Mouse (Mus musculus) hindbrain, embryonic 11.5 days (tissue): Measurements from ENCODE around the gene Lmntd1. TPM values are rescaled to one million over a fixed set of nuclear protein-coding genes. Genes with fewer than 3 reads are reported as not detected.

Experiments used
- ATAC-seq: fragments of 200-750 bp; cut with Nextera tagmentation; 2 replicates; pipeline ENCODE4 v1.8.0; 2017; ENCODE audit warnings: mild to moderate bottlenecking, moderate TSS enrichment, moderate library complexity; ENCODE audit not compliant: low FRiP score
- DNase-seq: peaks from one replicate; pipeline ENCODE4 v3.0.0-alpha.2; 2015; ENCODE audit warnings: low spot score
- H3K27ac ChIP-seq: fragments of 300-500 bp; sonication (generic); 2 replicates; pipeline ENCODE4 v1.5.1; 2014; ENCODE audit warnings: mild to moderate bottlenecking, low read depth, low read length
- H3K27me3 ChIP-seq: fragments of 300-500 bp; sonication (generic); 2 replicates; pipeline ENCODE4 v1.6.1; 2014; ENCODE audit warnings: mild to moderate bottlenecking, low read length, moderate library complexity, mixed read lengths; ENCODE audit not compliant: control insufficient read depth, insufficient read depth
- H3K36me3 ChIP-seq: fragments of 300-500 bp; sonication (generic); 2 replicates; pipeline ENCODE4 v1.6.1; 2014; ENCODE audit warnings: mild to moderate bottlenecking, low read length, moderate library complexity, mixed read lengths; ENCODE audit not compliant: control insufficient read depth, insufficient read depth
- H3K4me1 ChIP-seq: fragments of 300-500 bp; sonication (generic); replicated peaks from 2 replicates; pipeline ENCODE4 v1.6.1; 2014; ENCODE audit warnings: low read length, mixed read lengths; ENCODE audit not compliant: control insufficient read depth, insufficient read depth
- H3K4me2 ChIP-seq: fragments of 300-500 bp; sonication (generic); replicated peaks from 2 replicates; pipeline ENCODE4 v1.6.1; 2014; ENCODE audit warnings: mild to moderate bottlenecking, low read depth, low read length
- H3K4me3 ChIP-seq: fragments of 300-500 bp; sonication (generic); 2 replicates; pipeline ENCODE4 v1.5.1; 2014; ENCODE audit warnings: low read depth, low read length
- H3K9ac ChIP-seq: fragments of 300-500 bp; sonication (generic); 2 replicates; pipeline ENCODE4 v1.6.1; 2014; ENCODE audit warnings: low read depth, low read length
- H3K9me3 ChIP-seq: fragments of 300-500 bp; sonication (generic); 2 replicates; pipeline ENCODE4 v1.6.1; 2016; ENCODE audit warnings: low read length; ENCODE audit not compliant: control insufficient read depth
- WGBS: fragments of 180-500 bp; shearing (Covaris S2); extraction: QIAGEN DNeasy Blood & Tissue Kit; methylation state at CpG from one replicate; pipeline ENCODE4 v1.1.7; 2014; 5-methylcytosine and 5-hydroxymethylcytosine counted together
- polyA plus RNA-seq: library from polyadenylated mRNA; unstranded; fragments of >200 nt; fragmentation: Nextera tagmentation; extraction: Ambion mirVana; gene quantifications from 2 replicates; pipeline ENCODE4 v1.2.1, GENCODE M21; 2014

Lmntd1 gene
- polyA plus RNA-seq, 1 experiment from 2014 or later, result not detected

DNA sequence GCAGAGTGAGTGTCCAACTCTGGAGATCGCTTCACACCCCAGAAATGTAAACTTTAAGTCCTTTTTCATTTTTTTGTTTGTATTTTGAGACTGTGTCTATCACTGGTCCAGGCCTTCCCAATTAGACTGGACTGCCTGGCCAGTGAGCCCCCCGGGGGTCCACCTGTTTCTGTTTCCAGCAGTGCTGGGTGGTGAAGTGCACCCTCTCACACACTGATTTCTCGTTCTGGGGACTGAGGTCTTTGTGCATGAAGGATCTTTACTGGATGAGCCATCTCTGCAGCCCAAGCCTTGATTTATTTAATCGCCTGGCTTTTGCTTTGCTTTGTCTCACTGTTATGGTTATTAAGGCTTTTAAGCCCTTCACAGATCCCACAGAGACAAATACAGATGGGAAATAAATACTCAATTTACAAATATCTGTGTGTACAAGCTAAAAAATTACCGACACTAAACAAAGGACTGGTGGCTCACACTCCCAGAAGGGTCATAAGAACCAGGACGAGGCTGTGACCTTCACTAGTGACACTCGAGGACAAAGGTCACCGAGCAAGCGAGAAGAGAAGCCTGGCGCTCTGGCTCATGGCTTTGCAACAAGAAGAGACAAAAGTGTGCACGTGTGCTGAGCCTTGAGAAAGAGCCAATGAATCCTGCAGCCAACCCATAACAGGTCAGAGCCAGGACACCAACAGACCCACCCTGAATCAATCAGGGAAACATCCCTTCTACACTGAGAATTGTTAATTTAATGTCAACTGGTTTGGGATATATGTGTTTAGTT, 75.1 kb downstream of the Lmntd1 start:
- Histone ChIP-seq H3K4me3 (no peak overlapping the region), H3K27me3 (no peaks in the 10 kb centered on the region), H3K36me3 (no peaks in the 10 kb centered on the region), H3K27ac (peak overlapping the region; percentile 39), H3K9ac (no peak overlapping the region), H3K9me3 (no peaks in the 10 kb centered on the region; the same call in 1 of the 2 replicates), H3K4me1 (0 out of 2 replicates have a peak, but pooled peaks cover 3% of the 10 kb centered on the region), H3K4me2 (no peak overlapping the region)
- DNase-seq (no peak), ATAC-seq (peak; percentile 49)
- 43% methylated on average over 11 of the region's 11 CpGs for WGBS

DNA sequence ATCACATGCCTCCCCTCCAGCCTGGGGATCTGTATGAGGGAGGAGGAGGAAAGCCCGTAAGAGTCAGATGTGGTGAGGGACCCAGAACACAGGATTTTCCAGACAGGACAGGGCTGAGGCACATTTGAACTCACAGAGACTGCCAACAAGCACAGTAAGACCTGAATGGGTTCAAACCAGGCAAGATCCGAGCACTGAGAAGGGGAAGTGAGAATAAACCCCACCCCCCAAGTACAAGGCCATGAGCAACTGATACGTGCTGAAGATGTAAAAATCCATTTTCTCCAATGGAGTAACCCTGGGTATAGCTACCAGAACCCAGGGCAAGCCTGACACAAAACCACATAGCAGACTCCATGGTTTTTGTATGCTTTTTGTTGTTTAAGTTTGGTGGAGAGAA, 83.7 kb downstream of the Lmntd1 start:
- Histone ChIP-seq H3K4me3 (no peak overlapping the region), H3K36me3 (no peaks in the 10 kb centered on the region), H3K27me3 (no peaks in the 10 kb centered on the region), H3K4me2 (no peak overlapping the region), H3K9me3 (no peaks in the 10 kb centered on the region), H3K4me1 (no peaks in the 10 kb centered on the region), H3K9ac (no peak overlapping the region), H3K27ac (no peak overlapping the region)
- DNase-seq, result no peak
- WGBS, result 78% methylated on average over 3 of the region's 3 CpGs
- ATAC-seq, result no peak

DNA sequence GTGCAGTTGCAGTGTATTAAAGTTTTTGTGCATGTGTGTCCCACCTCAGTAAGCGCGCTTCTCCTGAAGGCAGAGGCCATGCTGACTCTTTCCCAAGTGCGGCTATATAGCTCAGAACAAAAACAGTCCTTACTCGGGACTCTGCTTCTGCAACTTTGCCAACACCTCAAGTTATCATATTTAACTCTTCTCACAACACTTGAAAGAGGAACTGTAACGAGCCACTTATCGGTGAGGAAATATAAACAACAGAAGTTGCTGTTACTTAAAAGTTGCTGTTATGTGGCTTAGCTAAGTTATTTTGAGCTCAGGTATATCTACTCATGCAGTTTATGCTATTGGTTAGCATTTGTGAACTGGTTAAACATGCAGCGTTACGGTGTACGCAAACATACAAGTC, 90.8 kb downstream of the Lmntd1 start:
- WGBS, result 95% methylated on average over 9 of the region's 9 CpGs
- no peak overlapping the region for H3K27ac ChIP-seq

DNA sequence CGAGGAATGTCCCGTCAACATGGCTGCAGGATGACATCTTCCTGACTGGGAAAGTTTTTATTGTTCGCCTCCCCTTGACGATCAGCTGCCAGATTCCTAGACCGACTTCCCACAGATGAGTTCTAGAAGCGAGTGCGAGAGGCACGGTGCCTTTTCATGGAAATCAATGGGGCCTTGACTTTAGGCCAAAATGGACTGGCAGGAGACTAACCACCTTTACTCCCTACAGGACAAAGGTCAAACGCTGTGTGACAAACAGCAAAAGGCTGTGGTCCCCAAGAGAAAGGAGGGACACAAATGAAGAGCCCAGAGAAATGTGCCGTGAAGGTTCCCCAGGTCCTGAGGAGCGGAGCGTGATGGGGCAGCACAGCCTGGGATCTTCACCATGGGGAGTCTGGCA, 91.5 kb downstream of the Lmntd1 start:
- Histone ChIP-seq H3K27ac (no peak overlapping the region), H3K9me3 (no peaks in the 10 kb centered on the region), H3K4me3 (no peak overlapping the region), H3K4me2 (no peak overlapping the region), H3K36me3 (no peaks in the 10 kb centered on the region), H3K4me1 (no peaks in the 10 kb centered on the region), H3K27me3 (no peaks in the 10 kb centered on the region), H3K9ac (no peak overlapping the region)
- ATAC-seq, result no peak
- DNase-seq, result no peak
- 67% methylated on average over 12 of the region's 12 CpGs for WGBS

More for the DNA sequence above, 90.8 kb downstream of the Lmntd1 start:
- Histone ChIP-seq H3K4me3 (no peak overlapping the region), H3K9me3 (no peaks in the 10 kb centered on the region), H3K9ac (no peak overlapping the region), H3K4me1 (no peaks in the 10 kb centered on the region), H3K36me3 (no peaks in the 10 kb centered on the region), H3K4me2 (no peak overlapping the region), H3K27me3 (no peaks in the 10 kb centered on the region)
- no peak for DNase-seq
- no peak for ATAC-seq

DNA sequence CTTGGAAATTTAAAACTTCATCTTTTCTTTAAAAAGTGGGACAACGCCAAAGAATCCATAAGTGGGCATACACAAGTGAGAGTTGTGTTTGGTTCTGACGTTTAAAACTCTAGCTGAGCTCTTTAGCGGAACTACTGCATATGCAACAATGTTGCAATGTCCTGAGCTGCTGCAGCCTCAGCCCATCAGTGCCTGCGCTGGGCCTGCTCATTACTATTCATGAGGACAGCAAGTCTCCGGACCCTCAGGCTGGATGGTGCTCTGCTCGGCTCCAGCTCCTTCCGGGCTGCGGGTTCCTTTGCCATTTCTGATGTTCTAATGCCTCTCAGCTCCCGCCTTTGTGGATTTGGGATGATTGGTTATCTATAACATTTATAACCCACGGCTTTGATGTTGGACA, 97.1 kb downstream of the Lmntd1 start:
- DNase-seq, result peak; percentile 40
- Histone ChIP-seq H3K4me3 (no peak overlapping the region), H3K9ac (no peak overlapping the region), H3K4me1 (no peaks in the 10 kb centered on the region), H3K27me3 (no peaks in the 10 kb centered on the region), H3K27ac (no peak overlapping the region), H3K9me3 (no peaks in the 10 kb centered on the region), H3K4me2 (no peak overlapping the region), H3K36me3 (no peaks in the 10 kb centered on the region)
- WGBS, result 37% methylated on average over 10 of the region's 10 CpGs
- ATAC-seq, result peak; percentile 73; the same call in 1 of the 2 replicates

DNA sequence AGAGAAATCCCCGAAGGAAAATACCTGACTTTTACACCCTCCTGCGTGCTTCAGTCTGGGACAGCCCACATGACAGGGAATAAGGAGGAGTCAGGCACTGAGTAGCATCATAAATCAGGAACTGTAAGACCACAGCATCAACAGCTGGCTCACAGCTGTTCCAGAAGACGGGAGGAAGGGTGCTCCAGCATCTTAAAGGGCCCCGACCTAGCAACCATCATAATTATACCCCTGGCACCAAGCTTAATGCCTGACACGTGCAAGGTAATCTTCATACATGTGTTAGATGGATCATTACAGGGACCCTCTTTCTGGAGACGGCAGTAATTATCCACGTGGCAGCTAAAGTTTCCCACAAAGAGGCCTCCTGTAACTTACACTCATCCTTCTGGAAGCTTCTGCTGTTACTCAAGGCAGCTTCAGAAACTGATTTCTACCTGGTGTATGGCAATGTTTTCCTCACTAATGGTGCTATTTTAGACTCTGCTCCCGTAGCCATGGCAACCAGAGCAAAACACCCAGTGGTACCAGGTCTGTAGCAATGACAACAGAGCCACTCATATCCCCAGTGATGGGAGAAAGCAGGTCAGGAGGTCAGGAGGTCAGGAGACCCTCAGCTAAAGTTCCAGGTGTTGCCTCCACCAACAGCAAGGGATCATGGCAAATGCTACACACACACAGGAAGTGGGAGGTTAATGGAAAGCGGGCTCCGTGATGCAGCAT, 98.1 kb downstream of the Lmntd1 start:
- no peaks in the 10 kb centered on the region for H3K36me3 ChIP-seq
- H3K27ac ChIP-seq, result no peak overlapping the region
- no peak overlapping the region for H3K4me3 ChIP-seq
- H3K4me2 ChIP-seq, result no peak overlapping the region
- ATAC-seq, result no peak
- 68% methylated on average over 10 of the region's 10 CpGs for WGBS
- H3K9me3 ChIP-seq, result no peaks in the 10 kb centered on the region
- H3K4me1 ChIP-seq, result 0 out of 2 replicates have a peak, but pooled peaks cover 2% of the 10 kb centered on the region
- H3K27me3 ChIP-seq, result no peaks in the 10 kb centered on the region
- DNase-seq, result peak; percentile 32
- H3K9ac ChIP-seq, result no peak overlapping the region

DNA sequence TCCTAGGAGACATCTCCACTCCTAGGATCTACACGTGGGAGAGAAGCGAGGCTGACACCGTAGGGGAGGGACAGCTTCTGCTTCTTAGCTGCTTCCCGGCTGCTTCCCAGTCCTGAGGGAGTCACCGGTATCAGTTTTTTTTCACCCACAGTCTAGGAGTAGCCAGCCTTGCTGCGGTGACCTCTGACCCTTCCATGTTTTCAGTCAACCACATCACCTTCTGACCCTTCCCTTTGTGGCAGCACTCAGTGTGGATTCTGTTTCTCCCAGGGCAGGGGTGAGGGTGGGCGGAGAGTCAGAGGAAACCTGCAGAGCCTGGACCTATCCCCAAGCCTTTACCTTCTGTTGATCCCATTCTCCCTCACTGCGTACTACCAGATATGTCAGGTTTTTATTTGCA, 102.9 kb downstream of the Lmntd1 start:
- H3K36me3 ChIP-seq, result no peaks in the 10 kb centered on the region
- H3K27me3 ChIP-seq, result no peaks in the 10 kb centered on the region
- WGBS, result 25% methylated on average over 8 of the region's 8 CpGs
- no peak overlapping the region for H3K27ac ChIP-seq
- no peak overlapping the region for H3K4me3 ChIP-seq
- H3K4me1 ChIP-seq, result 0 out of 2 replicates have a peak, but pooled peaks cover 2% of the 10 kb centered on the region
- no peak overlapping the region for H3K9ac ChIP-seq
- ATAC-seq, result no peak
- H3K9me3 ChIP-seq, result no peaks in the 10 kb centered on the region
- H3K4me2 ChIP-seq, result no peak overlapping the region
- no peak for DNase-seq

DNA sequence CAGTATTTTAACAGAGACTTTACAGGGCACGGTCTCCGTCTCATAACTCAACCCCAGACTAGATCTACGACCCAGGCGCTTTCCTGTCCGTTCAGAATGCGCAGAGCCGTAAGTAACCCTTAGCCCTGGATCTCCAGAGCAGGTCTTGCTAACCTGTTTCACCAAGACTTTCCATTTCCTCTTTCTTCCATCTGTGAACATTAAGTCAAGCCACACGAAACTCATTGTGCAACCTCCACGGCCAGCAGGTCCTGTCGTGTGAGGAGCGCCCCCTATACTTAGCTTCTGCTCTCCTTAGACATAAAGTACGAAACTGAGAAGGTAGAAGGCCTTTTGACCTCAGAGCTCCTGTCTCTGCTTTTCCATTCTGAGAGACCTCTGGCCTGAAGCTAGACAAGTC, 105.3 kb downstream of the Lmntd1 start:
- Histone ChIP-seq H3K9ac (no peak overlapping the region), H3K4me1 (0 out of 2 replicates have a peak, but pooled peaks cover 2% of the 10 kb centered on the region), H3K4me2 (no peak overlapping the region), H3K36me3 (no peaks in the 10 kb centered on the region), H3K4me3 (no peak overlapping the region), H3K9me3 (no peaks in the 10 kb centered on the region), H3K27me3 (no peaks in the 10 kb centered on the region), H3K27ac (no peak overlapping the region)
- no peak for DNase-seq
- 92% methylated on average over 12 of the region's 12 CpGs for WGBS
- no peak for ATAC-seq
